Mouse (Mus musculus) liver, embryonic 12.5 days (tissue): ENCODE data around the gene Kbtbd4. TPM values are rescaled to one million over a fixed set of nuclear protein-coding genes. Genes with fewer than 3 reads are reported as not detected.

Experiments
- polyA plus RNA-seq: library from polyadenylated mRNA; unstranded; fragments of >200 nt; fragmentation: Nextera tagmentation; extraction: Ambion mirVana; gene quantifications from 2 replicates; pipeline ENCODE4 v1.2.1, GENCODE M21; 2016

Gene Kbtbd4
- polyA plus RNA-seq, 1 experiment from 2014 or later: 26.0 TPM

Other genes with a start within 250 kb of the Kbtbd4 start
- gene Nup160, start 227.5 kb upstream of the Kbtbd4 start, polyA plus RNA-seq: 60.3 and 61.3 TPM in 2 replicates
- gene Fnbp4, start 159.4 kb upstream of the Kbtbd4 start, polyA plus RNA-seq: 62.9 and 67.1 TPM in 2 replicates
- gene Agbl2, start 122.0 kb upstream of the Kbtbd4 start, polyA plus RNA-seq: 0.07 TPM in 2 replicates
- gene Mtch2, start 57.6 kb upstream of the Kbtbd4 start, polyA plus RNA-seq: 142 and 146 TPM in 2 replicates
- 6.6 and 7.3 TPM in 2 replicates for gene C1qtnf4, start 18.9 kb upstream of the Kbtbd4 start, polyA plus RNA-seq
- gene Ndufs3, start 87 bp downstream of the Kbtbd4 start, polyA plus RNA-seq: 171 and 177 TPM in 2 replicates
- 79.4 and 81.3 TPM in 2 replicates for gene Celf1, start 35.6 kb downstream of the Kbtbd4 start, polyA plus RNA-seq
- 0.57 and 0.94 TPM in 2 replicates for gene Rapsn, start 130.9 kb downstream of the Kbtbd4 start, polyA plus RNA-seq
- gene Psmc3, start 149.3 kb downstream of the Kbtbd4 start, polyA plus RNA-seq: 220 and 223 TPM in 2 replicates
- gene Slc39a13, start 165.7 kb downstream of the Kbtbd4 start, polyA plus RNA-seq: 15.1 and 15.3 TPM in 2 replicates
- 16.8 and 18.5 TPM in 2 replicates for gene Spi1, start 177.7 kb downstream of the Kbtbd4 start, polyA plus RNA-seq
- gene Mybpc3, start 213.4 kb downstream of the Kbtbd4 start, polyA plus RNA-seq: 0.23 and 0.39 TPM in 2 replicates